Mouse (Mus musculus) ovary, postnatal 14 days (tissue): ENCODE measurements around the gene Ifnl2.
"Not testable (repeated sequence)": the region's sequence is repeated elsewhere in the genome, so short reads cannot be mapped to it uniquely, and the experiment has no call there.

Source experiments
- DNase-seq: peaks from one replicate; pipeline ENCODE4 v3.0.0; 2022; ENCODE audit warnings: low spot score

Ifnl2 gene

DNA sequence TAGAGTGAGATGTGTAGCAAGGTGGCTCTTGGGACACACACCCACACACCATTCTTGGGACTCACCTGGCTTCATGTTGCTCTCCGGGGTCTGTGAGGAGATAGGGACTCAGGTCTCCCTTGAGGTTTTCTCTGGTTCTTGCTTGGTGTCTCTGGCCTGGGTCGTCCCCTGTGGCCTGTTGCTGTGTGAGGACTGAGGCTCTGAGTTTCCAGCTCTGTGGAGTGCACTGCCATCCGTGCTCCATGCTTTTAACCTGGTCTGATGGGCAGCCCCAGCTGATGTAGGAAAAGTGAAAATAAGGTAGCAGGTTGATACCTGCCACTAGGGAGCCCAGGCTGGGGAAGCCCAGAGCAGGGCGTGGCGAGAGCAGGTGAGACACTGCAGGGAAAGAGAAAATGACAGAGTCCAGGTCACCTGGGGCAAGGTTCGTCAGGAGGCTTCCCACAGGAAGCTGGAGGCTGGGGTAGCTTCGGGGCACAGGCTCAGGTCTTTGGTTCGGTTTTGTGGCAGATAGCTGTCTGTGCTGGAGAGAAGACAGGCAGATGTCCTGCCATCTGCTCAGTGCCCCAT is at the start of gene Ifnl2:
Gene Ifnl2 (minus strand): TSS at position 51 of the 570 bp plus-strand sequence.
- DNase-seq = not testable (repeated sequence)

GRCm38 (mm10) chr7:28558486-28558885 is 48.2 kb upstream of the Ifnl2 start:
- DNase-seq = no peak

- no peak for DNase-seq
These were observed 47.5 kb upstream of the Ifnl2 start for GRCm38 (mm10) chr7:28557708-28558107.

DNA sequence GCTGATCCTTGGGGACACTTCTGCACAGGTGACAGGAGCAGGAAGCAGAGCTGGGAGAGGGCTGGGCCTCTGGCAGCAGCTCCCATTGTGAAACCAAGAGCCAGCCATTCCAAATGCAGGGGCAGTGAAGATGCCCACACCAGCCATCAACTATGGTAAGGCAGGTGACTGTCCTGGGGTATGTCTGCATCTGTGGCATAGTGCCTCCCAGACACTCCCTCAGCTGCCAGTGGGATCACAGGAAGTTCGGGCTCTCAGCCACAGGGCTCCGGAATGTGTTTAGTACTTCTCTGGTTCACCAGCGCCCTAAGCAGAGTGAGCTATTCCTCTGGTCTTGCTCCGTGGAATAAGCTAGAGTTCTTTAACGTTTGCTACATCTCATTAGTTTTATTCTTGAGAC is 46.8 kb upstream of the Ifnl2 start:
- no peak for DNase-seq

DNA sequence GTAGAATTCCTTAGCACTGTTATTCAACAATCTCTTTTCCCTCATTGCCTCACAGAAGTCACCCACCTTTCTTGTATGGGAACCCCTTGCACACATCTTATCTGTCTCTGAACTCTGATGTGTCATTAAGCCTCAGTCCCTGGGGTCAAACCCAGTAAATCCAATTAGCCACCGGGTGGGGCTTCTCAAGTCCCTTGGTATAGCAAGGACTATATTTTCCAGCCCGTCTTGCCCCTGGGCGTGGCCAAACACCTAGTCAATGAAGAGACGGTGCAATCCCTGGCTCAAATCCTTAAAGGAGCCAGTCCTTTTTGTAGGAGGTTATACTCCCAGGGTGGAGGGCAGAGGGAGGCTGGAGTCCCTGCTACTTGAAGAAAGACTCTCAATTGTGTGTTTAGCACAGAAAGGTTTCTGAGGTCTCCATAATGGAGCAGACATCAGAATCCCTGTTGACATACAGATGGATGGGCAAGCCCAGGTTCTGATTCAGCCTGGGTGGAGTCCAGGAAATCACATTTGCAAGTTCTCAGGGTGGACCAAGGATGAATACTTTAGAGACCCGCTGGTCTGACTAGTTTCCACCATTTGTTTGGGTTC is 45.8 kb upstream of the Ifnl2 start:
- DNase-seq = no peak

GRCm38 (mm10) chr7:28553076-28553475 is 42.8 kb upstream of the Ifnl2 start:
- DNase-seq = no peak

- no peak for DNase-seq
These were observed 37.4 kb upstream of the Ifnl2 start for GRCm38 (mm10) chr7:28547628-28548027.

DNA sequence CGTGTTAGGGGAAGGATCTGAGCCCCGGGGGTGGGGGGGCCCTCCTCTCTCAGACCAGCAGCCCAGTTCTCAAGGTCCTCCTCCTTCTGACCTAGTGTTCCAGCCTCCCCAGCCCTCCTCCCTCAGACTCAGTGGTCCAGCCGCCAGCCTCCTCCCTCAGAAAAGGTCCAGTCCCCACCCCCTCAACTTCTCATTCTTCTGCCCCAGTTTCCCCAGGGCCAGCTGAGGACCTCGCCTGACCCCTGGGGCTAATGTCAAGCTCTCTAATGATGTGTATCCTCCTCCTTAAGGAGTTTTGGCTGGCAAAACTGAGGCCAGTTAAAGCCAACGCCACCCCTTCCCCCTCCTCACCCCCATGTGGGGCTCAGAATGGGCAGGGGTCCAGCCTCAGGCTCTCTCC is 36.9 kb upstream of the Ifnl2 start, which contains the start of gene Nccrp1:
Gene Nccrp1 (minus strand): TSS at position 101 of the 400 bp plus-strand sequence.
- no peak for DNase-seq

DNA sequence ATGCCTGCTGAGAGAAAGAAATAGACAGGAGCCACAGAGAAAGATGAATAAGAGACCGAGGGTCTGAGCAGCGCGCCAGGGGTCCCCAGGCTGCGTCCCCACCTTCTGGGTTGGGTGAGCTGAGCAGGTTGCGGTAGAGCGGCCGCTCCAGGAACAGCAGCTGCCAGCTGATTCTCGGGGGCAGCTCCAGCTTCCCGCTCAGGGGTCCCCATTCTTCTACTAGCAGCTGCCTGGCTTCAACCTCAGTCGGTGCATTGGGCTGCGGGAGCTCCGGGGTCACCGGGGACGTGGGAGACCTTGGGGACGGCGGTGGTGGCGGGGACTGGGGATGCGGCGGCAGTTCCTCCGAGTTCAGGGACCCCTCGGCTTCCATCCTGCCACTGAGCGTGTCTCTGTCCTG is 36.4 kb upstream of the Ifnl2 start:
- no peak for DNase-seq

DNA sequence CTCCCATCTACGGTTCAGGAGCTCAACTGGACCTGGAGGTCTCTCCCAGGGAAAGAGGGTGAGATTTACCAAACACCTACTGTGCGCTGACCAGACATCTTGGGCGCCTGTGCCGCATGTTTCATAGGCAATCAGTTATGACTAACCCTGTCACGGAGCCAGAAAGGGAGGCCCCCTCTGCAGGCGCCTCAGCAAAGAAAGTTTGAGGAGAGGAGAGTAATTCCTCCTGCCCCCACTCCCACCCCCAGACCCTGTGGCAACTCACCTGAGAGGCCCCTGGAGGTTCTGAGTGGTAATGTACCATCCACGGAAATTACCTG is 35.6 kb upstream of the Ifnl2 start:
- no peak for DNase-seq

- DNase-seq = no peak
These were observed 35.0 kb upstream of the Ifnl2 start for GRCm38 (mm10) chr7:28545048-28545890.

DNA sequence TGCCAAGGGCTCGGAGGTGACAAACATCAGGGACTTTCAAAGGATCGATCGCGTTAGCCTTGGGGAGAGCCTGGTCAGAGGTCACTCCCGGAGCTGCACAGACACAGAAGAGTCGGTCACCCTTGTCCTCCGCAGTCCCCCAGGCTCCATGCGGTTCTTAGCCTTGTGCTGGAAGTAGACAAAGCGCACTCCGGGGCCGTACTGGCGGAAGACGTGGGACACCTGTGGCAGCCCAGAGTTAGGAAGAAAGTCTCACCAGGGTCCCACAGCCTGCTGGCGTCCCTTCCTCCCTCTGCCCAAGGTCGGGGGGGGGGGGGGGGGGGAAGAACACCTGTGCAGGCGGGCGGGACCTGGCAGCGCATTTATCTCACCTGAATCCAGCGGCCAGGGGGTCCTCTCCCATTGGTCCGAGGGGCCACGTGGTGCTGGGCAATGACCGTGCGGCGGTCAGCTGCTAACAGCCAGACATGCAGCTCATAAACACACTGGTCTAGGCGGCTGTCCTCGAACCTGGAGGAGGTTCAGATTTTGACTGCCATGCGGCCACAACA is 33.9 kb upstream of the Ifnl2 start:
- DNase-seq = no peak

DNA sequence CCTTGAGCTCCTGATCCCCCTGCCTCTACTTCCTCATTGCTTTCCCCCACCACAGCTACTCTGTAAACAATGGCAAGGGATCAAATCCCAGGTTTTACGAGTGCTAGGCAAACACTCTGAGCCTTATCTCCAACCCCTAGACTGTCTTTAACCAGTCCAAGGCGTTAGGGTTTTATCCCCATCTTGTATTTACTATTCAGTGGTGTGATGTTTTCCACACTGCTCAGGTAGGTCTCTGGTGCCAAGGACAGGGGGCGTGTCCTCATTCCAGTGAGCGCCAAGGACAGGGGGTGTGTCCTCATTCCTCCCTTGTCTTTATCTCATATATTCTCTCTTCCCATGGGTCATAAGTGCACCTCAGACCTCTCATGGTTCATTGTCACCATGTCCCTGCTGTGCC is 30.3 kb upstream of the Ifnl2 start, which contains the start of gene Sycn:
Gene Sycn (plus strand): TSS at position 360 of the 400 bp plus-strand sequence.
- no peak for DNase-seq

- DNase-seq = not testable (repeated sequence)
These were observed 28.6 kb upstream of the Ifnl2 start for GRCm38 (mm10) chr7:28538886-28539285.

DNA sequence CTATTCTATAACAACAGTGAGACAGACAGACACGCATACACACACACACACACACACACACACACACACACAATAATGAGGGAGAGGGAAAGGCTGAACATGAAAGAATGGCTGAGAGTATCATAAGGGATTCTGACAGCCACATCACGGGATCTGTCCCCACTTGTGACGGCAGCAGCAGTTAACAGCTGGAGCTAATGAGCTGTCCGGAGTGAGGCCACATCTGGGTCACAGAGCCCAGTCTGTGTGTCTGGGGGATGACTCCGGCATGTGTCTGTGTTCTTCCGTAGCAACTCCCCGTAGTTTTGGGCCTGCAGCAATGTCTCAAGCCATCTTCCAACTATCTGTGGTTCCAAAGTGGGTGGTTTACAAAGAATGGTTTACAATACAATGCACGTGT is 21.8 kb upstream of the Ifnl2 start:
- DNase-seq = no peak

DNA sequence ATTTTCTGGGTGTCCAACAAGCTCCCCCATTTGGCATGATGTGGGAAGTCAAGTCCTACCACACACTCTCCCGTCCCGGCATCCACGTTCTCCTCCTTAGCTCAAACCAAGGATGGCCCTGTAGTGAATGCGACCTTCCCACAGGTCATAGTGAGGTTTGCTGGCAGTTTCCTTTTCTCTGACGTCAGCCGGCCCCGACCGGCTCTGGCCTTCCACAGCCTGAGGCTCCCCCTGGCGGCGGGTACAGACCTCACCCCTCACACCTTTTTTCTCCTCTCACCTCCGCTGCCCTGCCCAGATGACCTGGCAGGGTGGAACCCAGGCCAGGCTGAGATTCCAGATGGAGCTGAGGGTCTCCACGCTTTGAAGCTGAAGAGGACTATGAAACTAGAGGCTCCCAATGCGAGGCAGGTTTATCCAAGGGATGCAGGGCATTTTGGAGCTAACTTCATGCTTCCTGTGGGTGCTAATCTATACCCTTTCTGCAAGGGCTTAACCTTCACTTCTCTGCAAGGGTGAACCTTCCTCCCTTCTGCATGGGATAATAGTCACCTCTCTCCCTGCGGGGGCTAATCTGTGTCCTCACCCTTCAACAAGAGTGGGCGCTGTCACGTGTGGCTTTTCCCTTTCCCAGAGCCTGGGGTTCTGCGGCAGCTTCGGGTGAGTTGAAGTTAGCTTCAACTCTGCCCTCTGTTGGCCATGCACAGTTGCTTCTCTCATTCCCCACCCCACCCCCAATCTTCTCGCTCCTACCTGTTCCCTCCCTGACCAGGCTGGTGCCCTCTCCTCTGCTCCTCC is 17.9 kb upstream of the Ifnl2 start:
- peak; percentile 61 for DNase-seq

DNA sequence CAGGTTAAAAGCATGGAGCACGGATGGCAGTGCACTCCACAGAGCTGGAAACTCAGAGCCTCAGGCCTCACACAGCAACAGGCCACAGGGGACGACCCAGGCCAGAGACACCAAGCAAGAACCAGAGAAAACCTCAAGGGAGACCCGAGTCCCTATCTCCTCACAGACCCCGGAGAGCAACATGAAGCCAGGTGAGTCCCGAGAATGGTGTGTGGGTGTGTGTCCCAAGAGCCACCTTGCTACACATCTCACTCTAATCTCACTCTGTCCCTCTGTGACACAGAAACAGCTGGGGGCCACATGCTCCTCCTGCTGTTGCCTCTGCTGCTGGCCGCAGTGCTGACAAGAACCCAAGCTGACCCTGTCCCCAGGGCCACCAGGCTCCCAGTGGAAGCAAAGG is 12.3 kb upstream of the Ifnl2 start, which contains the start of gene Ifnl3:
Gene Ifnl3 (plus strand): TSS at position 301 of the 400 bp plus-strand sequence.
- not testable (repeated sequence) for DNase-seq

DNA sequence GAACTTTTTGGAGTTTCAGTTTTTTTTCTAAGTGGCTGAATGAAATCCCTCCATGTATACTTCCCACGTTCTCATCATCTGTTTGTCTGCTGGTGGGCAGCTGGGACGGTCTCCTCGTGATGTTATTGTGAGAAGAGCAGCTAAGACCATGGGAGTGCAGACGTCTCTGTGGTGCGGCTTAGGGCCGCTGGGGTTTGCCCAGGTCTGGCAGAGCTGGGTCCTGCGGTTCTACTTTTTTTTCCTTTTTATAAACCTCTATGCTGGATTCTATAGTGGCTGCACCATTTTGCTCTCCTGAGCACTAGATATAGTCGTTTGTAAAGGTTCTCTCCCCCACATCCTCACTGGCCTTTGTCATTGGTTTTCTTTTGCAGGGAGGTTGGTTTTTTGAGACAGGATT is 1.2 kb upstream of the Ifnl2 start:
- no peak for DNase-seq

GRCm38 (mm10) chr7:28509121-28509520 is 1.1 kb downstream of the Ifnl2 start:
- DNase-seq = not testable (repeated sequence)

DNA sequence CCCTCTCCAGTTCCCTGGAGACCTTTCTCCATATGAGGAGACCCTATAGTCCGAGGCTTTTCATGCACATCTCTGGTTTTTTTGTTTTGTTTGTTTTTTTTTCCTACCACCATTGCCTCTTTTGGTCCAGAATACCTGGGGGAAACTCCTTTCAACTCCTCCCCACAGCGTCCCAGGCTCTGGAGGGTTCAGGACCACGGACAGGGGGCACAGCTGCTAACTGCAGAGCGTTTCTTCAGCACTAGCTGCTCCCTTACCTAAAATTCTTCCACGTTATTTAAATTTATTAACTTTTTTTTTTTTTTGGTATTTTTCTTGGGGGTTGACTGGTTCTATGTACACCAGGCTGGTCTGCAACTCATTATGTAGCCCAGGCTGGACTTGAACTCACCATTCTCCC is 4.7 kb downstream of the Ifnl2 start:
- no peak for DNase-seq

DNA sequence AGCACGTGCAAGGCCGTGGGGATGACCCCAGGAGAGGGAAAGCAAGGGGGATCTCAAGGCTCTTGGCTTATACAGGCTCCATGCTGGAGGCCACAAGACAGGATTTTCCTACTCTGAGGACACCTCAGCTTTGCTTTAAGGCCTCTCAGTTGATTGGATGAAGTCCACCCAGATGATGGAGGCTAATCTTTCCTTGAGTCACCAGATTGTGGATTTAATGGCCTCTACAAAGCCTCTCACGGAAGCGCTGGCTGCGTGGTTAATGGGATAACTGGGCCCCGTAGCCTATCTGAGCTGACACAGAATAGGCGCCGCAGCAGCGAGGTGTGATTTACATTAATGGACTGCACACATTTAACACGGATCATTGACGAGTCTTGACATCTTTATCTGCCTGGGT is 14.8 kb downstream of the Ifnl2 start:
- no peak for DNase-seq

GRCm38 (mm10) chr7:28492310-28492709 is 17.9 kb downstream of the Ifnl2 start:
- no peak for DNase-seq
